Mouse (Mus musculus): ENCODE data around the gene Cnnm2.

DNA sequence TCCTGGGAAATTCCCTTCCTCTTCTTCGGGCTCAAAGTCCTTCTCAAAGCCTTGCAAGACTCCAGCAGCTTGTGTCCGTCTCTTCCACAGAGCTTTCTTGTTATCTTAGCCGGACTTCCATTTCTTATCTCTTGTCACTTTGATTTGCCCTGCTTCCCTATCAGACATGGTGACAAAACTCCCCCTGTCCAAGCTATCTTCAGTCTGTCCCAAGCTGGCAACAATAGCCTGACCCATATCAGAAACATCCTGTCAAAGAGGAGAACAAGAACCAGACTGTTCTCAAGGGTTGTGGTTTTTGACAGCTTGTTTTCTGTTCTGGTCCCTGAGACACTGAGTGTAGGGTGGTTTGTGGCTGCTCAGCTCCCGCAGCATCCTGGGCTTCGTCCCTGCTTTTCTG is 26.2 kb upstream of the Cnnm2 start:
- TF ChIP-seq POLR2AphosphoS2 (IDR thresholded peaks at IDR 0.05; ENCODE audit: insufficient read length, low read depth) (no peak), POLR2A (IDR thresholded peaks at IDR 0.05; ENCODE audit: insufficient read length, low read depth) (no peak), USF1 (IDR thresholded peaks at IDR 0.05; ENCODE audit: low read depth) (no peak), TCF12 (IDR thresholded peaks at IDR 0.05; ENCODE audit: insufficient read depth, poor library complexity, severe bottlenecking) (no peak), TCF3 (IDR thresholded peaks at IDR 0.05; ENCODE audit: insufficient read length, low read depth) (no peak)
